ENCODE assay signal across 23 mouse cellular contexts in the genomic region with DNA sequence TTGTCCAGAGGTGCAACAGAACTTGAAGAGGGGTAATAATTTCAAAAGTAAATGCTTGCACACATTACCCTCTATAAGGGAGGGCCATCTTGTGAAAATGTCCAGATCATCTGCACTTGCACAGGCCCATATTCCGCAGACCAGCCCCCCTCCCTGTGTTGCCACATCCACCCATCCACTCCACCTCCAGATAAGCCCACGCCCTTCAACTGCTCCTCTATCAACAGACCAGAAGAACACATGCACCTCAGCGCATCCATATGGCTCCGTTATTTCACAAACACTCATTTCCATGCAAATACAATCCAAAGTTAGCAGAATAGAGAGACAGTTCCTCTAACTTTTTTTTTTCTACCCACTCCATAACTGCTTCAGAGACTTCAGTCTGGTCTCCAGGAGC.
DNase-seq lines count a peak whose midpoint lies in the region; ATAC-seq and TF ChIP-seq lines count a peak whose summit lies in the region.
"Had no signal": no experiment of that assay in that cellular context is flagged by ENCODE, and none has a peak within 500 bp of the region (broad histone marks: within the 10 kb centered on the region; RNA-seq: fewer than 3 reads in every experiment).

No protein-coding gene starts in this region.

- no peaks in the 10 kb centered on the region for H3K36me3 ChIP-seq in liver, postnatal 0 days (replicated peaks; ENCODE audit: insufficient read depth, low read length)
- H3K36me3 ChIP-seq: forebrain, embryonic 10.5 days; heart, embryonic 13.5 days; midbrain, embryonic 12.5 days; neural tube, embryonic 13.5 days had no signal

- H3K27me3 ChIP-seq in liver, postnatal 0 days (ENCODE audit: insufficient read depth, low read length) = no peaks in the 10 kb centered on the region
- H3K27me3 ChIP-seq: heart, embryonic 13.5 days; midbrain, embryonic 12.5 days; neural tube, embryonic 13.5 days had no signal

- no peak overlapping the region for H3K4me3 ChIP-seq in liver, postnatal 0 days (ENCODE audit: low read depth, low read length)
- H3K4me3 ChIP-seq: forebrain, embryonic 10.5 days; heart, embryonic 13.5 days; left cerebral cortex, adult 2 months; midbrain, embryonic 12.5 days; neural tube, embryonic 13.5 days had no signal

- no peak overlapping the region for H3K27ac ChIP-seq in liver, postnatal 0 days (ENCODE audit: low read depth)
- H3K27ac ChIP-seq: forebrain, embryonic 10.5 days; heart, embryonic 13.5 days; hindbrain, embryonic 14.5 days; left cerebral cortex, adult 2 months; midbrain, embryonic 12.5 days; neural tube, embryonic 13.5 days had no signal

- 73% methylated on average over 4 of the region's 4 CpGs for WGBS in liver, postnatal 0 days (ENCODE audit: insufficient replicate concordance)

- no peak overlapping the region for H3K9ac ChIP-seq in liver, postnatal 0 days (replicated peaks)
- H3K9ac ChIP-seq: forebrain, postnatal 0 days; heart, embryonic 13.5 days; hindbrain, embryonic 14.5 days; lung, embryonic 14.5 days; midbrain, embryonic 12.5 days; neural tube, embryonic 13.5 days had no signal

- no peaks in the 10 kb centered on the region for H3K9me3 ChIP-seq in liver, postnatal 0 days (ENCODE audit: low read length)
- H3K9me3 ChIP-seq: forebrain, embryonic 10.5 days; heart, embryonic 13.5 days; midbrain, embryonic 12.5 days; neural tube, embryonic 13.5 days had no signal

- no peak for DNase-seq in frontal cortex, postnatal 25 days (ENCODE audit: low spot score in 2 of 2)
- peak; percentile 70 for DNase-seq in brain, adult 2 months (ENCODE audit: low read depth, low spot score)
- DNase-seq in liver = peak; percentile 53
- DNase-seq in liver, postnatal 0 days = no peak
- no peak for DNase-seq in ovary, adult 18-20 months (ENCODE audit: low spot score)
- DNase-seq in kidney, adult 9 months = no peak
- DNase-seq in heart, adult 18-20 months = no peak
- DNase-seq: adrenal gland, adult 2 months; cerebellum, adult 9-11 months; embryo, embryonic 11 days; forebrain, postnatal 0 days; kidney, adult 8-10 months; kidney, postnatal 25 days; lung, embryonic 14.5 days; lung, postnatal 36 days; right cerebral cortex, postnatal 25 days had no signal

- no peaks in the 10 kb centered on the region for H3K4me1 ChIP-seq in liver, postnatal 0 days (ENCODE audit: insufficient read depth)
- H3K4me1 ChIP-seq: forebrain, embryonic 10.5 days; heart, embryonic 13.5 days; midbrain, embryonic 12.5 days; neural tube, embryonic 13.5 days had no signal

- H3K4me2 ChIP-seq in liver, postnatal 0 days (ENCODE audit: low read depth, low read length) = no peak overlapping the region
- H3K4me2 ChIP-seq: heart, embryonic 13.5 days; hindbrain, embryonic 14.5 days; lung, embryonic 14.5 days; midbrain, embryonic 12.5 days; neural tube, embryonic 13.5 days had no signal

- no peak for TF ChIP-seq EP300 in liver, postnatal 0 days (IDR thresholded peaks at IDR 0.05; ENCODE audit: low read depth)

- ATAC-seq in frontal cortex, adult (ENCODE audit: low TSS enrichment) = peak; percentile 51
- ATAC-seq in liver, postnatal 0 days = peak; percentile 47; the same call in 1 of the 2 replicates
- ATAC-seq: forebrain, postnatal 0 days had no signal

- no peak for TF ChIP-seq CTCF in liver, postnatal 0 days (IDR thresholded peaks at IDR 0.05; ENCODE audit: low read depth)

Comparison
In these comparisons a context has a peak if more than half of its experiments do, and no peak if none do; other contexts are left out.
1. DNase-seq: peak in brain, adult 2 months (single experiment) and liver (single experiment); none in frontal cortex, postnatal 25 days (0 of 2), liver, postnatal 0 days (single experiment), ovary, adult 18-20 months (single experiment), kidney, adult 9 months (single experiment) and heart, adult 18-20 months (0 of 2).